Mouse (Mus musculus): ENCODE measurements at regions not wholly inside any gene's neighbourhood (a gene's known extent, or its start where the extent isn't known, plus 50 kb on each side); places are given as distances from the start of the nearest gene placed in this dataset.

GRCm38 (mm10) chr12:70590456-70591050 lies 137.7 kb downstream of the Tmx1 start:
- no peak for DNase-seq

- DNase-seq, result no peak
Measured at GRCm38 (mm10) chr12:70592821-70593220, 139.9 kb downstream of the Tmx1 start.

DNA sequence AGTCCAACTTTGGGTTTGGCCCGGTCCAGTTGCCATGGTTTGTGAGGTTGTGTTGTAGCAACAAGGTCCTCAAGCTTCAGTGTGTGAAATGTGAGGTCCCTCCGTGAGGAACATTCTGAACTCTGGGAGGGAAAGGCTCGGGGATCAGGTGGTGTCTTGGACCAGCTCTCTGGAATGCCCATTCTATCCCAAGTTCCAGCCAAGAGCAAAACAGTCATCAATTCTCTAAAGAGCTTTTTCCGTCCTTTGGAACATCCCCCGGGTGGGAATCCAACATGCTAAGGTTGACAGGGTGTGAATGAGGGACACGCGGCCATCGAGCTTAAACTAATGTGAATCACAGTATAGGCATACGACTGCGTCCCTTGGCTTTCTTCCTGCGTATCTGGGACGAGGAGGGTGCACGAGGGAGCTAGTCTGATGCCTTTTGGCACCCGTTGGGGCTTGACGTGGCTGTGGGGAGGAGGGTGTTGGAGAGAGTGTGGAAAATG lies 145.4 kb downstream of the Tmx1 start:
- no peak for DNase-seq

DNA sequence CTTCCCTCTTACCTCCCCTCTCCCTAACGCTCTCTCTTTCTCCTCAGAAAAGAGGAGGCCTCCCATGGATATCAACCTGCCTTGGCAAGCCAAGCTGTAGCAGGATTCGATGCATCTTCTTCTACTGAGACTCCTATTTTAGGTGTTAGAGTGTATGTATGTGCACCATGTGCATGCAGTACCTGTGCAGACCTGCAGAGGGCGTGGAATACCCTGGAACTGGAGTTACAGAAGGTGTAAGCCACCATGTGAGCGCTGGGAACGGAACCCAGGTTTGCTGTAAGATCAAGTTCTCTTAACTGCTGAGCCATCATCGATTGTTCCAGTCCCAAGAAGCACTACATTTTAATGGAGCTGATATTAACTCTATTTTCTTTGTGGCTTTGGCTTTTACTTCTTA lies 146.8 kb downstream of the Tmx1 start:
- no peak for DNase-seq

- DNase-seq, result no peak
Measured at GRCm38 (mm10) chr12:70603869-70604268, 151.0 kb downstream of the Tmx1 start.

DNA sequence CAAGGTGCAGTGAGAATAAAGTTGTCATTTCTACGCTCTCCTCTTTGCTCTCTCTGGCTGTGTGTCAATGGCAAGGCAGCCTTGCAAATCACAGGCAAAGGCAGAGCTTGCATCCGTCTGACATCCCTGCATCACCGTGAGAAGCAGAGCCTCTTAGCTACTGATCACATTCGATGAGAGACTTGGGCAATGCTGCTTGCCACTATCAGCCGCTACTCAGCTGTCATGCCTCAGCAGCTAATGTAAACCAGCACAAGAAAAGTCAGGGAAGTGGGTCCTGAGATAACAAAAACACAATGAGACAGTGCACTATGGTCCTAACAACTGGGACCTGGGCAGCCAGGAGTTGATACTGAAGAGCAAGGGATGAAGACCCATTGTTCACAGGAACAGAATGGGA lies 155.8 kb downstream of the Tmx1 start:
- no peak for DNase-seq

DNA sequence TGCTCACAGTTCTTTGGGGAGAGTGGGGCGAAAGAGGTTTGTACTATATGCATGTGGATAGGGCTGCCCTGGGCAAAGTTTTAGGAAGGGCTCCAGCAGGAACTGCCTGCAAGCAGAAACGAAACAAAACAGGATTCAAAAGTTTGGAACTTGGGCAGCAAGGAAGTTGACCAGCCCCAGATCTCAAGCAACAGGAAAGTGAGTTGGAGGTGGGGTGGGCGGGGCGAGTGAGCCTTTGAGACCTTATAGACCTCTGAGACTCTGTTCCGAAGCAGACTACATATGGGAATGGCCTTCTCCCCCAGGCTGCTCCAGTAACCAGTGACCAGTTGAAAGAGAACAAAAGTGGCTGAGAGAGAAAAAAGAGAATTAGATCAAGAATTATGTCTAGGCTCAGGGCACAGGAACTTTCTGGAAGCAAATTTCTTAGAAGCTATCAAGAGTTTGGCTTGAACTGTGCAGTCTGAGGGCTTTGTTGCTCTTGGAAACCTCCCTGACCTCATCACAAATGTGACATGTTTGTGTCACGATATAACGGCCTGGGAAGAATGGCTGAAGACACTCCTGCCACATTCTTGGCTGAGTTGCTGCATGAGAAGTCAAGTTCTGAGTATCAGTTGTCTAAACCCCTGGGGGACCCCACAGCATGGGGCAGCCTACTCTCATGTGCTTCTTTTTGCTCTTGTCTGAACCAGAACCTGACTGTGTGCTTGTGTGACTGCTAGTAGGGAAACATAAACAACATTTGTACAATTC lies 156.4 kb downstream of the Tmx1 start:
- DNase-seq, result no peak

GRCm38 (mm10) chr12:70611891-70612290 lies 159.0 kb downstream of the Tmx1 start:
- DNase-seq, result no peak

DNA sequence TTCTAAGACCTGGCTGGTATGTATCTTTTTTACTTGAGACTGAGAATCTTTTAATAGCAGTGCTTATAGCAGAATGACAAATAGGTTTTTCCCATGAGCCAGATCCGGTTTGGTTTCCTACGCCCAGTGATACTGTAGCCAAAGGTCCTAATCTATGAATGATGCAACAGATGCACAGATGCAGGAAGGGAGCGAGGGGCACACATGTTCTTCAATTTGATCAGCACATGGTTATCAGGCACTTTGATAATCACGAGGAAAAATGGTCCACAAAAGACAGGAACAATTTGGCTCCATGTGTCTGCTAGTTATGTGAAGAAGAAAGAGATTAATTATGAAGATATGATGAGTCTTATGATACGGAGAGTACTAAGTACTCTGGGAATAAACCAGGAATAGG lies 160.3 kb downstream of the Tmx1 start:
- no peak for DNase-seq

DNA sequence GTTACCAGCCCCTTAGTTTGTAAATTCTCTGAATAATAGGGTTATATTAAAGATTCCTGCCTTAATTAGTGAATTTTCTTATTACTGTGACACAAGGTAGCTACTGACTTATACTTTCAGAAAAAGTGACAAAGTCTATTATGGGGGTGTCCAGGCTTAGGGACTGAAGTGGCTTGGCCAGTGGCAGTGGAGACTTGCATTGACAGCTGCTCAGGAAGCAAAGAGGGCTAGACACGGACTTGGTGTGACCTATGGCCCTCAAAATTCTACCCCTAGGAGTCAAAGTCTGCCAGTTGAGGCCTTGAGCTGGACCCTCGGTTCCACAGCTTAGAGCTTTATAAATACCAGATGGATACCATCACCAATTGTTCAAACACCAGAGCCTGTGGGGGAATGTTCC lies 161.2 kb downstream of the Tmx1 start:
- no peak for DNase-seq

DNA sequence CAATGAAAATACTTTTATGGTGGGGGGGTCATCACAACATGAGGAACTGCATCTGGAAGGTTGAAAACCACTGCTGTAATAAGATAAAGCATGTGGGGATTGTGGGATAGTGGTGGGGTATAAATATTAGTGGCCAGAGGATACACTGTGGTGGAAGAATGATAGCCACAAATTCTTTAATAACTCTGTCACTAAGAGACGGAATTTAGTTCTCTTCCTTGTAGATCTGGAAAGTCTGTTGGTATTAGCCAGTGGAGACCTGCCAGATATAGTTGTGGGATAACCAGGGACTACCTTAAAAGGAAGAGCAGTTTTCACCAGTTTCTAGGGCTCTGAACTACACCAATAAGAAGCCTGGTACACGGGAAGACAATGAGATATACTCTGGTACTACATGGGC lies 161.8 kb downstream of the Tmx1 start:
- DNase-seq, result no peak

DNA sequence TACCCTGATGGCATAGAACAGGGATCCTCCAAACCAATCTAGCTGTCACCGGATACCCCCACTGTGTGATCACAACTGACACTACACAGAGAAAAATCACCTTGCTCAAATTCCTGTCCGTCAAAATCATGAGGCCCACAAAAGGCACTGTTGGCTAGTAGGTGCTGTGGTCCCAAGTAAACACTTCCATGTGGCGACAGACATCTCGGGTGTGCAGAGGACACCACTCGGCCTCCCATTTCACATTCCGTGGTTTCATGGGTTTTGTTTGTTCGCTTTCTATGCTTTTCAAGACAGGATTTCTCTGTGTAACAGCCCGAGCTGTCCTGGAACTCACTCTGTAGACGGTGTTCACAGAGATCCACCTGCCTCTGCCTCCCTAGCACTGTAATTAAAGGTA lies 162.2 kb downstream of the Tmx1 start:
- no peak for DNase-seq

DNA sequence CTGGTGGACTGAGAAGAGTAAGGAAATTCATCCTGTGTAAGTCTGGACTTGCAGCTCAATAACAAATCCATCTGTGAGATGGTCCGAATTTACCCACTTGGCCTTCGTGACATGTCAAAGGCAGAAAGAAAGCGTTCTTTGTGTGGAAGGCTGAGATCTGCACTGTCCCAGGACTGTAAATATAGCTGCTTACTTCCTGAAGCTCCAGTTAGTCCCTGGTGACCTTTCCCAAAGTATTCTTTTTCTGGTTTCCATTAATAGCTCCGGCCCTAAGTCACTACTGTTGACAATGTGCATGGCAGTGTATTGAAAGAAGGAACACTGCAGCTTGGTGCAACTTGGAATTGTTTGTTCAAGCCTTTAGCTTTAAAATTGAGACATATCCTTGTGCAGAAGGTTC lies 163.2 kb downstream of the Tmx1 start:
- DNase-seq, result no peak

DNA sequence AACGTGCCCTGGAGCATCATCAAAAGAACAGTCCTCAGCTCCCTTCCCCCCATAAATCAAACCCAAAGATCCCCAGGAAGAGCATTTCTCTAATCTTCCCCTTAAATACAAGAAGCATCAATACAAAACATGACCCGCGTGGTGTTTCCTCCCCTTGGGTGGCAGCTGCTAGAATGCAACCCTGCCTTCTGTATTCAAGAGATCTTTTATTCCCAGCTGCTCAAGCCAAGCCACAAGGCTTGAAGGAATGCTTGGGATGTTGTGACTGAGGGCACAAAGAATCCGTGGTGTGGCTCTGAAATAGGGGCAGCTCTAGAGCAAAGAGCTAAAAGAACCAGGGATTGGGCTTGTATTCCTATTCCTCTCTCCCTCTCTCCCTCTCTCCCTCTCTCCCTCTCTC lies 163.6 kb downstream of the Tmx1 start:
- no peak for DNase-seq

DNA sequence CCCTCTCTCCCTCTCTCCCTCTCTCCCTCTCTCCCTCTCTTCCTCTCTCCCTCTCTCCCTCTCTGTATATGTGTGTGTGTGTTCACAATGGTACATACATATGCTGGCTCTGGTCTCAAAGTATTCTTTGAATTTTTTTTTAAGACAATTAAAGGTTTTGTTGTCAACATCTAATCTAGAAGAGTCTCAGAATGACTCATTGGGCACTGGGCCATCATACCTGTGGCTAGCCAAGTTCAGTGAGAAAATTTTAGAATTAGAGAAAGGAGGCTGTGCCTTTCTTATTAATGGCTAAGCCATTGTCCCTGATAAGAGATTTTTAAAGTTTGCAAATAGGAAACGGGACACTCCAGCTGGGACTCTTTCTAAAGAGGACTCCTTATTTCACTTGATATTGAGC lies 164.1 kb downstream of the Tmx1 start:
- DNase-seq, result no peak

DNA sequence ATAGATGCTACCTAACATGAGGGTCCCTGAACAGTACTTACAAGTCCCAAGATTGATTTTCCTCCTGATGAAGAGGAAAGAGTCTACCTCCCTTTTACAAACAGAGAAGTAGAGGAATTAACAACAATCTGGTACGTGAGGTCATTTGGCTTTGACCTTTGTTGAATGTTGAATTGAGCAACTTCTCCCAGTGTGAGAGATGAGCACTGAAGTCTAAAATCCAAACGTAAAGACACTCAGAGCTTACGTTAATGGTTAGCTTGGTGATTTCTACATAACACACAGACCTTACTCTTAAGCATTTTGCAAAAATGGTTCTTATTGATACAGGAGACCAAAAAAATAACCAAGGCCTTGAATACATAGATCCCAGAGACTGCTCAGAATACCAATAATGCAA lies 165.1 kb downstream of the Tmx1 start:
- no peak for DNase-seq

GRCm38 (mm10) chr12:70619436-70619835 lies 166.5 kb downstream of the Tmx1 start:
- DNase-seq, result no peak

DNA sequence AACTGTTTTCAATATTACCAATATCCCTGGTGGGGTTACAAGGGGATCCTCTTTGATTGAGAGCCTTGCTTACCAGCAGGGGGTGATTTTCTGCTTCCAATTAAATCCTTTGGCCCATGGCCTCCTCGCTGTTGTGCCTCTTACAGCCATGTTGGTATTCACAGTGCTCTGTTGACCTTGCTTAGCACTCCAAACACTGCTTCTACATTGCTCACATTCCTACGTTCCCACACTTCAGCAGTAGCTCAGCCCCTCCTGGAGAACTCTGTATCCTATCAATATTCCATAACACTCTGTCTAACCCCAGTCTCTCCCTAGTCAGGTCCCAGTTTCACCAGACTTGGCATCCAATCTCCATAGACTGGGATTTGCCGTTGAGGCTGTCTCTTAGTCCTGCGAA lies 169.1 kb downstream of the Tmx1 start:
- DNase-seq, result no peak

DNA sequence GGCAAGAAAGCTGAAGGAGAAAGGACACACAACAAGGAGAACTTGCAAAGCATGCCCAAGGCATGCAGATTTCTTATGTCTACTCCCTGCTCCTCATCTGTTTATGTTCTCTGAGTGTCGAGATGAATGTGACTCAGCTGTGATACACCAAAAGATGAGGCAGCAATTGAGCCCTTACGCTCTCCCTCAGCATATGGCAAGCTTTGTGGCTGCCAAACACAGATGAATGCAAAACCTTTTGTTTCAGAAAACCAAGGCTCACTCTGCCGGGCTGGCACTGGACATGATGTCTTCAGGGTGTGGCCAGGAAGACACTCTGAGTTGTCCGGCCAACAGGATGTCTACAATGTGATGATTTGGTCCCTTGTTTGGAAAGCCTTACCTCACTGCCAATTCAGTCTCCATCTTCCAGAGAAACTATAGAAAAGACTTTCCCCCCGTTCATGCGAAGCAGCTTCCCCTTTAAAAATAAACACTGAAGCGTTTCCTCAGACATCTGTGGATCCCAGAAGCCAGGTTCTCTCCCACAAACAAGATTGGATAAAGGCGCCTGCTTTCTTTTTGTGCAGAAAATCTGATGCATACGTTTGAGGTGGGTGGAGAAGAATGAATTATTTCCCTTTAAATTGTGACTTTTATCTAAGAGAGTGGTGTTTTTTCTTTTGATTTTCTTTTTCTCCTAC lies 171.5 kb downstream of the Tmx1 start:
- DNase-seq, result no peak

DNA sequence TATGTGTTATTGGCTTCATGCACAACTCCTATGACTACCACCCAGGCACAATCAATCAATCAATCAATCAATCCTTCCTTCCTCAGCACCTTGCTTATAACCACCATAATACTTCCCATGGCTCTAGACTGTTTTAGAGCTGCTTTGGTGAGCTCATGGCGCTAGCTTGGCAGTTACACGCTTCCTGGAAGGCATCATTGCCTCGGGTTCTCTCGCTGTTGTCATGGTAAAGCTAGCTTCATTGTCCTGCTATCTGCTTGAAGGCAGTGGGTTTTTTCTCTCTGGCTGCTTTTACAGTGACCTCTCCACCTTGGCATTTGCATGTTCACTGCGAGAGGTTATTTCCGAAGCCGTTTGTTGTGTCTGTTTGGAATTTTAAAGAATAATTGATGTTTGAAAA lies 174.7 kb downstream of the Tmx1 start:
- no peak for DNase-seq

DNA sequence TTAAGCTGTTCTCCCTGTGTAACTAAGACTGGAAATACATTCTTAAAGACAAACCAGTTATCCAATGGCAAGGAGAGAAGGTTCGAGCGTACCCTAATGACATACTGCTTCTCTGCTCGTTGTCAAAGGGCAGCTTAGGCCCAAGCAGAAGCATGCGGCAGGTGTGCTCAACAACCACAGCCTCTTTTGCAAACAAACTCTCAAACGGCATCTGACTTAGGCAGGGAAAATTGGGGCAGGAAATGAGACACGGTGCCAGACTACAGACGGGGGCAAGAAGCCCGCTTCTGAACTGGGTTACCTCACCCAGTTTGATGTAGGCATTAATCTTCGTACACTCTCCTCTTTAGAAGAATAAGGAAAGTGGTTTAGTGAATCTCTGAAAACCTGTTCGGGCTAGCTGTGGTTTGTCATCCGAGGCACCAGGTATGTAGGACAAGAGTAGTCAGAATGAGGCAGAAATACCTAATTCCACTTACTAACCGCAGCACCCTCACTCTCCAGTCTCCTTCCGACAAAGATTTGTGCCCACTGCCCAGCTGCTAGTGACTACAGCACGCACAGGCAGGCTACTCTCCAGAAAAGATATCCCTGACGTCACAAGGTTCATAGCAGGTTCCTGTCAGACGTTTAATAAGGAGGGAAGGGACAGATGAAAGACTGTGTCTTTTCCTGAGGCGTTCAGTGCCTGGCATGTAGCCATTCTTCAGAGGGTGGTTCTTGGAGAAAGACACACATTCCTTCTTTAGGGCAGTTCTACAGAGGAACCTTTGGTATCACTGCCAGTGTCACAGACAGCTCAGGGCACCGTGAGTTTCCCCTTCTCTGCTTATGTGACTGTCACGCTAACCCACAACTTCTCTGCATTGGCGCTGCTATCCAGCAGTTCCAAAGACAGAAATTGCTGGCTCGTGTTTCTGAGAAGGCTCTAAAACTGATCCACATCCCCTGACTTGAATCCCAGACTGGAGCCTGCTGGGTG lies 175.8 kb downstream of the Tmx1 start:
- DNase-seq, result no peak

DNA sequence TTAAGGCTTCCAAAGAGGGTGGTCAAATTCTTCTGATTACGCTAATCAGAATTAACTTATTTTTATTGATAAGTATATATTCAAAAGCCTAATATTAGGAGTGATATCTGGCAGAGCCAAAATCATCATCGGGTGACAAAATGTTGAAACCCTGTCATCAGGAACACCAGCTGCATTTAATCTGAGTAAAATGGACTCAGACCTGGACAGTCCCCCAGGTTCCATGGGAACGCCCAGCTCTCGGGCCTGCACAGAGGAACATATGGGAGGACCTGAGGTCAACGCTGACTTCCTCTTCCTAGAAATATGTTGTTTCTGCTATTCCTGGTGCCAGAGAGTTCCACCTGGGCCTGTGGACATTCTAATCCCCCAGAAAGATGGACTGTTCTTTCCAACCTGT lies 176.5 kb downstream of the Tmx1 start:
- no peak for DNase-seq

Data from adrenal gland, postnatal 10 days (tissue).